Mouse (Mus musculus) hindbrain, embryonic 12.5 days (tissue): ENCODE measurements around the gene Slc36a2. TPM values are rescaled to one million over a fixed set of nuclear protein-coding genes. Genes with fewer than 3 reads are reported as not detected.

ENCODE experiments used
- ATAC-seq: fragments of 200-750 bp; cut with Nextera tagmentation; 2 replicates; pipeline ENCODE4 v1.8.0; 2017; ENCODE audit warnings: moderate TSS enrichment; ENCODE audit not compliant: low FRiP score
- H3K27ac ChIP-seq: fragments of 300-500 bp; sonication (generic); 2 replicates; pipeline ENCODE4 v1.5.1; 2016; ENCODE audit warnings: mild to moderate bottlenecking
- H3K27me3 ChIP-seq: fragments of 300-500 bp; sonication (generic); 2 replicates; pipeline ENCODE4 v1.6.1; 2016; ENCODE audit warnings: mild to moderate bottlenecking
- H3K36me3 ChIP-seq: fragments of 300-500 bp; sonication (generic); 2 replicates; pipeline ENCODE4 v1.6.1; 2016; ENCODE audit warnings: mild to moderate bottlenecking
- H3K4me1 ChIP-seq: fragments of 300-500 bp; sonication (generic); 2 replicates; pipeline ENCODE4 v1.6.1; 2016
- H3K4me2 ChIP-seq: fragments of 300-500 bp; sonication (generic); replicated peaks from 2 replicates; pipeline ENCODE4 v1.6.1; 2016; ENCODE audit warnings: mild to moderate bottlenecking
- H3K4me3 ChIP-seq: fragments of 300-500 bp; sonication (generic); 2 replicates; pipeline ENCODE4 v1.5.1; 2016; ENCODE audit warnings: mild to moderate bottlenecking
- H3K9ac ChIP-seq: fragments of 300-500 bp; sonication (generic); 2 replicates; pipeline ENCODE4 v1.6.1; 2016; ENCODE audit warnings: mild to moderate bottlenecking, moderate library complexity
- H3K9me3 ChIP-seq: fragments of 300-500 bp; sonication (generic); replicated peaks from 2 replicates; pipeline ENCODE4 v1.6.1; 2016; ENCODE audit warnings: mild to moderate bottlenecking
- WGBS: fragments of 180-500 bp; shearing (Covaris S2); methylation state at CpG from one replicate; pipeline ENCODE4 v1.1.7; 2016; 5-methylcytosine and 5-hydroxymethylcytosine counted together
- polyA plus RNA-seq: library from polyadenylated mRNA; unstranded; fragments of >200 nt; fragmentation: Nextera tagmentation; extraction: Ambion mirVana; gene quantifications from 2 replicates; pipeline ENCODE4 v1.2.1, GENCODE M21; 2016

The Slc36a2 gene
- polyA plus RNA-seq, 1 experiment from 2014 or later = 0.52 TPM

- no peaks in the 10 kb centered on the region for H3K27me3 ChIP-seq
- no peak overlapping the region for H3K27ac ChIP-seq
- H3K9me3 ChIP-seq = no peaks in the 10 kb centered on the region
- 97% methylated on average over 3 of the region's 3 CpGs for WGBS
- no peak overlapping the region for H3K4me2 ChIP-seq
- ATAC-seq = no peak
- no peak overlapping the region for H3K9ac ChIP-seq
- H3K36me3 ChIP-seq = no peaks in the 10 kb centered on the region
- H3K4me3 ChIP-seq = no peak overlapping the region
- H3K4me1 ChIP-seq = 0 out of 2 replicates have a peak, but pooled peaks cover 3% of the 10 kb centered on the region
Measured at GRCm38 (mm10) chr11:55179856-55180255, 5.0 kb downstream of the Slc36a2 start.

GRCm38 (mm10) chr11:55178830-55179229, 6.0 kb downstream of the Slc36a2 start:
- no peaks in the 10 kb centered on the region for H3K9me3 ChIP-seq
- H3K27me3 ChIP-seq = no peaks in the 10 kb centered on the region
- WGBS = 88% methylated on average over 4 of the region's 4 CpGs
- no peak overlapping the region for H3K27ac ChIP-seq
- no peak for ATAC-seq
- H3K4me1 ChIP-seq = 0 out of 2 replicates have a peak, but pooled peaks cover 3% of the 10 kb centered on the region
- H3K4me2 ChIP-seq = no peak overlapping the region
- H3K9ac ChIP-seq = no peak overlapping the region
- H3K4me3 ChIP-seq = no peak overlapping the region
- no peaks in the 10 kb centered on the region for H3K36me3 ChIP-seq

- 88% methylated on average over 4 of the region's 4 CpGs for WGBS
- Histone ChIP-seq H3K36me3 (no peaks in the 10 kb centered on the region), H3K27me3 (no peaks in the 10 kb centered on the region; the same call in 1 of the 2 replicates), H3K27ac (no peak overlapping the region), H3K9me3 (no peaks in the 10 kb centered on the region), H3K4me2 (no peak overlapping the region), H3K9ac (no peak overlapping the region), H3K4me3 (no peak overlapping the region), H3K4me1 (no peaks in the 10 kb centered on the region)
- no peak for ATAC-seq
Measured at GRCm38 (mm10) chr11:55170501-55170900, 14.4 kb downstream of the Slc36a2 start.

GRCm38 (mm10) chr11:55168914-55169313, 16.0 kb downstream of the Slc36a2 start:
- no peak overlapping the region for H3K27ac ChIP-seq
- H3K9ac ChIP-seq = no peak overlapping the region
- WGBS = 89% methylated on average over 6 of the region's 6 CpGs
- H3K9me3 ChIP-seq = no peaks in the 10 kb centered on the region
- H3K4me2 ChIP-seq = no peak overlapping the region
- no peak for ATAC-seq
- H3K4me3 ChIP-seq = no peak overlapping the region
- no peaks in the 10 kb centered on the region; the same call in 1 of the 2 replicates for H3K27me3 ChIP-seq
- no peaks in the 10 kb centered on the region for H3K4me1 ChIP-seq
- no peaks in the 10 kb centered on the region for H3K36me3 ChIP-seq

DNA sequence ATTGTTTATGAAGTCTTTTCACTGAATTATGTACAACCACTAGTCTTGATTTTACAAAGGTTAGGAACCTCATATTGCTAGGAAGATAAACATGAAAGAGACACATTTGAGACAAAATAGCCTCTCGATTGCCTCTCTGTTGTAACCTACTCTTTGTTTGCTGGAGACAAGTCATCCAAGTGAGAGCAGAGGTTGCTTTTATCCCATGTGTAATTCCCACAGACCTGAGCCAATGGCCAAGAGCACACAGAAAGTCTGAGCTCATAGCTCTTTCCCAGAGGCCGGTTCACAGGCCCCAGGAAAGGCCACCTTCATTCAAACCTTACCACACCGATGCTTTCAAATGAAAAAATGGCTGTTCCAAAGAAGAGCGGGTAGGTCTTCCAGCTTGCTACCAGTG, 16.4 kb downstream of the Slc36a2 start:
- Histone ChIP-seq H3K4me3 (no peak overlapping the region), H3K27ac (no peak overlapping the region), H3K4me2 (no peak overlapping the region), H3K4me1 (no peaks in the 10 kb centered on the region), H3K9me3 (no peaks in the 10 kb centered on the region), H3K9ac (no peak overlapping the region), H3K36me3 (no peaks in the 10 kb centered on the region), H3K27me3 (no peaks in the 10 kb centered on the region; the same call in 1 of the 2 replicates)
- 84% methylated on average over 4 of the region's 4 CpGs for WGBS
- ATAC-seq = no peak

- Histone ChIP-seq H3K4me2 (no peak overlapping the region), H3K4me3 (no peak overlapping the region), H3K27ac (no peak overlapping the region), H3K9me3 (no peaks in the 10 kb centered on the region), H3K9ac (no peak overlapping the region), H3K4me1 (no peaks in the 10 kb centered on the region), H3K36me3 (no peaks in the 10 kb centered on the region), H3K27me3 (no peaks in the 10 kb centered on the region)
- no peak for ATAC-seq
- 92% methylated on average over 7 of the region's 7 CpGs for WGBS
Measured at GRCm38 (mm10) chr11:55165748-55166147, 19.1 kb downstream of the Slc36a2 start.

- no peaks in the 10 kb centered on the region for H3K9me3 ChIP-seq
- H3K4me3 ChIP-seq = no peak overlapping the region
- no peaks in the 10 kb centered on the region for H3K27me3 ChIP-seq
- H3K4me2 ChIP-seq = no peak overlapping the region
- 39% methylated on average over 3 of the region's 3 CpGs for WGBS
- no peaks in the 10 kb centered on the region for H3K36me3 ChIP-seq
- no peak for ATAC-seq
- no peak overlapping the region for H3K9ac ChIP-seq
- no peak overlapping the region for H3K27ac ChIP-seq
- no peaks in the 10 kb centered on the region for H3K4me1 ChIP-seq
Measured at GRCm38 (mm10) chr11:55164723-55165122, 20.2 kb downstream of the Slc36a2 start.

- no peak overlapping the region for H3K27ac ChIP-seq
- no peak overlapping the region for H3K4me3 ChIP-seq
- H3K4me1 ChIP-seq = no peaks in the 10 kb centered on the region
- no peaks in the 10 kb centered on the region for H3K36me3 ChIP-seq
- ATAC-seq = no peak
- WGBS = 49% methylated on average over 9 of the region's 9 CpGs
- H3K9ac ChIP-seq = no peak overlapping the region
- no peaks in the 10 kb centered on the region for H3K9me3 ChIP-seq
- no peak overlapping the region for H3K4me2 ChIP-seq
- H3K27me3 ChIP-seq = no peaks in the 10 kb centered on the region
Measured at GRCm38 (mm10) chr11:55162670-55163069, 22.2 kb downstream of the Slc36a2 start.

GRCm38 (mm10) chr11:55158785-55159359, 26.0 kb downstream of the Slc36a2 start:
- H3K9ac ChIP-seq = no peak overlapping the region
- H3K9me3 ChIP-seq = no peaks in the 10 kb centered on the region
- no peak overlapping the region for H3K4me3 ChIP-seq
- WGBS = 50% methylated on average over 13 of the region's 13 CpGs
- H3K27me3 ChIP-seq = no peaks in the 10 kb centered on the region
- no peaks in the 10 kb centered on the region for H3K36me3 ChIP-seq
- no peak overlapping the region for H3K27ac ChIP-seq
- ATAC-seq = no peak
- H3K4me2 ChIP-seq = no peak overlapping the region
- no peaks in the 10 kb centered on the region for H3K4me1 ChIP-seq

GRCm38 (mm10) chr11:55155070-55155421, 29.8 kb downstream of the Slc36a2 start:
- Histone ChIP-seq H3K36me3 (no peaks in the 10 kb centered on the region), H3K9ac (no peak overlapping the region), H3K9me3 (no peaks in the 10 kb centered on the region), H3K27ac (no peak overlapping the region), H3K4me1 (no peaks in the 10 kb centered on the region), H3K4me3 (no peak overlapping the region), H3K27me3 (no peaks in the 10 kb centered on the region), H3K4me2 (no peak overlapping the region)
- 73% methylated on average over 6 of the region's 6 CpGs for WGBS
- no peak for ATAC-seq

DNA sequence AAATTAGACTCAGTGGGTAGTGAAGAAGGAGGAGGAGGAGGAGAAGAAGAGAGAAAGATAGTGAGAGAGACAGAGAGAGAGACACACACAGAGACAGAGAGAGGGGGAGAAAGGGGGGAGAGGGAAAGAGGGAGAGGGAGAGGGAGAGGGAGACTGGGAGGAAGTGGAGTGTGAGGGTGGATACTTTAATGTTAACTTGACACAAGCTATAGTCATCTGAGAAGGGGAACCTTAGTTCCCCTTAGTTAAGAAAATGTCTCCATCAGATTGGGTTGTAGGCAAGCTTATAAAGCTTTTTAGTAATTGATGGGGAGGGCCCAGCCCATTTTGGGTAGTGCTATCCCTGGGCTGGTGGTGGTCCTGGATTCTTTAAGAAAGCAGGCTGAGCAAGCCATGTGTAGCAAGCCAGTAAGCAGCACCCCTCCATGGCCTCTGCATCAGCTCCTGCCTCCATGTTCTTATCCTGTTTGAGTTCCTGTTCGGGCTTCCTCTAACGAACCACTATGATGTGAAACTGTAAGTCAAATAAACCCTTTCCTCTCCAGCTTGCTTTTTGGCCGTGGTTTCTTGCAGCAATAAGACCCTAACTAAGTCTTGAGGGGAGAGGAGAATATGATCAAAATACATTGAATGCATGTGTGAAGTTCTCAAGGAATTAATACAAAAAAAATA, 30.3 kb downstream of the Slc36a2 start:
- Histone ChIP-seq H3K36me3 (no peaks in the 10 kb centered on the region), H3K4me2 (no peak overlapping the region), H3K4me3 (no peak overlapping the region), H3K9me3 (no peaks in the 10 kb centered on the region), H3K4me1 (no peaks in the 10 kb centered on the region), H3K9ac (no peak overlapping the region), H3K27ac (no peak overlapping the region), H3K27me3 (no peaks in the 10 kb centered on the region)
- ATAC-seq = no peak
- 83% methylated on average over 3 of the region's 3 CpGs for WGBS

DNA sequence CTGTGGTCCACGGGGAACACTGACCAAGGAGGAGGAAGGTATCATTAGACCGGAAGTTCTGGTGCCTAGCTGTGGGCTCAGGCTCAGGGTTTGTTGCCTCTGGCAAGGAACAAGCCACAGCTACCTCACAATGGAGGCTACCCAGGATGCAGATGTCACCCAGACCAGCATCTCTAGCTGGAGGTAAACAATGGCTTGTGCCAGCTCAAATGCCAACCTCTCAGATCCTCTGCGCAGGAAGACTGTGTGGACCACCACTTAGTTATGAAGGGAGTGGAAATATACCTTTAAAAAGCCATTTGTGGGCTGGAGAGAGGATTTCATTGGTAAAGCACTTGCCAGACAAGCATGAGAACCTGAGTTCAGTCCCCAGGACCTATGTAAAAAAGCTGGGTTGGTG, 33.3 kb downstream of the Slc36a2 start, which contains the start of gene Slc36a3:
TSS of gene Slc36a3 (minus strand) at position 101 of the 400 bp plus-strand sequence.
- WGBS = 82% methylated on average over 3 of the region's 3 CpGs
- ATAC-seq = no peak
- no peak within 1 kb of the TSS for H3K4me2 ChIP-seq

GRCm38 (mm10) chr11:55148461-55148860, 36.4 kb downstream of the Slc36a2 start:
- WGBS = 85% methylated on average over 4 of the region's 4 CpGs
- H3K4me1 ChIP-seq = no peaks in the 10 kb centered on the region
- H3K4me3 ChIP-seq = no peak overlapping the region
- no peaks in the 10 kb centered on the region for H3K9me3 ChIP-seq
- H3K4me2 ChIP-seq = no peak overlapping the region
- ATAC-seq = no peak
- H3K27ac ChIP-seq = no peak overlapping the region
- H3K36me3 ChIP-seq = no peaks in the 10 kb centered on the region
- H3K9ac ChIP-seq = no peak overlapping the region
- no peaks in the 10 kb centered on the region for H3K27me3 ChIP-seq

More for the DNA sequence above, 33.3 kb downstream of the Slc36a2 start, which contains the start of gene Slc36a3:
- no peak within 1 kb of the TSS for H3K9ac ChIP-seq
- H3K4me3 ChIP-seq = no peak within 1 kb of the TSS
- no peak within 1 kb of the TSS for H3K27ac ChIP-seq
- no peaks in the 10 kb centered on the region for H3K9me3 ChIP-seq
- H3K27me3 ChIP-seq = no peaks in the 10 kb centered on the region
- no peaks in the 10 kb centered on the region for H3K36me3 ChIP-seq
- no peaks in the 10 kb centered on the region for H3K4me1 ChIP-seq
